Mouse (Mus musculus) limb, embryonic 12.5 days (tissue): Measurements from ENCODE around the gene Mtmr1. TPM values are rescaled to one million over a fixed set of nuclear protein-coding genes. Genes with fewer than 3 reads are reported as not detected.
A peak's percentile ranks its signal among the peaks of the same experiment; 100 is the strongest.

ENCODE experiments used
- ATAC-seq: fragments of 200-750 bp; cut with Nextera tagmentation; 2 replicates; pipeline ENCODE4 v1.8.0; 2017; ENCODE audit warnings: low read depth, moderate TSS enrichment; ENCODE audit not compliant: insufficient number of reproducible peaks, insufficient read depth, low FRiP score, low TSS enrichment
- H3K27ac ChIP-seq: fragments of 300-500 bp; sonication (generic); 2 replicates; pipeline ENCODE4 v1.5.1; 2016; ENCODE audit warnings: mild to moderate bottlenecking, moderate library complexity
- H3K27me3 ChIP-seq: fragments of 300-500 bp; sonication (generic); 2 replicates; pipeline ENCODE4 v1.6.1; 2016; ENCODE audit warnings: mild to moderate bottlenecking, moderate library complexity
- H3K36me3 ChIP-seq: fragments of 300-500 bp; sonication (generic); 2 replicates; pipeline ENCODE4 v1.6.1; 2016; ENCODE audit warnings: mild to moderate bottlenecking, moderate library complexity
- H3K4me1 ChIP-seq: fragments of 300-500 bp; sonication (generic); replicated peaks from 2 replicates; pipeline ENCODE4 v1.6.1; 2016
- H3K4me2 ChIP-seq: fragments of 300-500 bp; sonication (generic); 2 replicates; pipeline ENCODE4 v1.6.1; 2016; ENCODE audit warnings: mild to moderate bottlenecking, moderate library complexity
- H3K4me3 ChIP-seq: fragments of 300-500 bp; sonication (generic); replicated peaks from 2 replicates; pipeline ENCODE4 v1.5.1; 2016; ENCODE audit warnings: mild to moderate bottlenecking
- H3K9ac ChIP-seq: fragments of 300-500 bp; sonication (generic); replicated peaks from 2 replicates; pipeline ENCODE4 v1.6.1; 2016; ENCODE audit warnings: mild to moderate bottlenecking, moderate library complexity
- H3K9me3 ChIP-seq: fragments of 300-500 bp; sonication (generic); 2 replicates; pipeline ENCODE4 v1.6.1; 2016; ENCODE audit warnings: mild to moderate bottlenecking, moderate library complexity
- whole genome bisulfite sequencing: fragments of 180-500 bp; shearing (Covaris S2); methylation state at CpG from one replicate; pipeline ENCODE4 v1.1.7; 2016; 5-methylcytosine and 5-hydroxymethylcytosine counted together
- polyA plus RNA-seq: library from polyadenylated mRNA; unstranded; fragments of >200 nt; fragmentation: Nextera tagmentation; extraction: Ambion mirVana; gene quantifications from 2 replicates; pipeline ENCODE4 v1.2.1, GENCODE M21; 2016

Gene Mtmr1
- polyA plus RNA-seq, 1 experiment from 2014 or later = 8.9 TPM

DNA sequence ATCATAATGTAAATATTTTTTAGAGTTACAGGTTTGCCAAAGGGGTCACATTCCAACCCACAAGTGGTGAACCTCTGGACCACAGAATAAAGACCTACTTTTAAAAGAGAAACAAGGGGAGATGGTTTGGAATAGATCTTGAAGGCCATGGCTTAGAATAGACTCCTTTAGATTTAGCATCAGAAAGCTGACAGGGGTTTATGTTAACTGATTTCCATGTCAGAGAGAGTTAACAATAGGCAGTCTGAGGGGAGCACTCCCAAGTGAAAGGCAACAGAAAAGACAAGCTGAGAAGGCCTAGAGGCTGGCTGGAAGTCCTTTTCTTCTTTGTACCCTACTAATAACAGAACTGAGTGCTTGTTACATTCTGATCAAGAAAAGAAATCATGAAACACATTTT, 41.7 kb downstream of the Mtmr1 start:
- Histone ChIP-seq H3K36me3 (peaks cover 4% of the 10 kb centered on the region; the same call in 1 of the 2 replicates), H3K27me3 (no peaks in the 10 kb centered on the region; the same call in 1 of the 2 replicates), H3K27ac (no peak overlapping the region), H3K9me3 (no peaks in the 10 kb centered on the region), H3K9ac (no peak overlapping the region), H3K4me3 (no peak overlapping the region), H3K4me1 (no peaks in the 10 kb centered on the region), H3K4me2 (no peak overlapping the region)
- ATAC-seq = no peak

DNA sequence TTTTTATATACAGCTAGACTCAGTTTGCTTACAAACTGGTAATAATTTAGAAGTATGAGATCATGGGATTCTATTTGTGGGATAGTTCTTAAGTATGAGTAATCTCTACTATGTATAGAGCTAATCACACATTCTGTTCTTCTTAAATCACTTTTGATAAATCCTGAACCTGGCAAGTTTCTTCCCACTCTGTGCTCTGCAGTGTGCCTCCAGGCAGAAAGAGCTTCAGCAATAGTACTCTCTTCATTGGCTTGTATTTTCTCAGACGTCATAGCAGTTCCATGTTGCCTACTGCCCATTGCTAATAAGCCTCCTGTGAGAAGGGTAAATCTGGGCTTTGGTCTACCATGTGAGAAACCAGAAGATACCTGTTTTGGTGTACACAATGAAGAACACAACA, 43.8 kb downstream of the Mtmr1 start:
- H3K4me3 ChIP-seq = no peak overlapping the region
- no peaks in the 10 kb centered on the region for H3K9me3 ChIP-seq
- H3K36me3 ChIP-seq = no peaks in the 10 kb centered on the region
- H3K9ac ChIP-seq = no peak overlapping the region
- H3K4me1 ChIP-seq = no peaks in the 10 kb centered on the region
- H3K4me2 ChIP-seq = no peak overlapping the region
- H3K27ac ChIP-seq = no peak overlapping the region
- 50% methylated on average over 1 of the region's 1 CpGs for WGBS
- no peaks in the 10 kb centered on the region; the same call in 1 of the 2 replicates for H3K27me3 ChIP-seq
- no peak for ATAC-seq

DNA sequence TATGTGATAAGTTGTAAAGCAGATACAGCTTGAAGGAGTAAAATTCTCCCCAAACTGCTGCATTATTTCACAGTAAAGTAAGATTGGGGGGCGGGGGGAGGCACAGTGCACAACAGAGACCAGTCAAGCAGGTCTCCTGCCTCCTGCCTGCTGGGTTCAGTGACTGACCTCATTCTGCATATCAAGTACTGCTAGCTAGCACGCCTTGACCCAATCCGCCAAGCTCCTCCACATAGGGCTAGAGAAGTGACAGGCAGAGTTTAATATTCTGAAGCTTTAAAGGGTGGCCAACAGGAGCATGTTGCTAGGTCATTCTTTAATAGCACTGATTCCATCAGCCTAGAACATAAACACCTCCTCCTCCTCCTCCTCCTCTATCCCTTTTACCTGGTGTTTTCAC, 48.2 kb downstream of the Mtmr1 start:
- Histone ChIP-seq H3K36me3 (no peaks in the 10 kb centered on the region), H3K4me2 (no peak overlapping the region), H3K4me1 (no peaks in the 10 kb centered on the region), H3K9me3 (no peaks in the 10 kb centered on the region), H3K4me3 (no peak overlapping the region), H3K27ac (no peak overlapping the region), H3K9ac (no peak overlapping the region), H3K27me3 (no peaks in the 10 kb centered on the region)
- 66% methylated on average over 3 of the region's 3 CpGs for WGBS
- no peak for ATAC-seq

DNA sequence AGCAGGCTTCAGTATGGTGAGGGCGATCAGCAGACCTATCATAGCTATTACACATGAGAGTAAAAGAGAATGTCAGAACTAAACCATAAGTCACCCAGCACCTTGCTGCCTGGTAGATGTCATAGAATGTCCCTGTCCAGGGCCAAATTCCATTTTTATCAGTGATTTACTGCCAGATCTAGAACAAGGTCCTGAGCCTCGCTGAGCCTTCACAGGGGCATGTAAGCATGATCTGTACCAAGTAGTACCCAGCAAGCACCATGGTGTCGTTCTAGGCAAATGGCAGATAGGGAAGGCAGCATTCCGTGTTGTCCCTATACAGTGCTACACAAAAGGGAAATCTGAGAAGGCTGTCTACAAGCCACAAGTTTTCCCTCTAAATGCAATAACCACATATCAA, 49.1 kb downstream of the Mtmr1 start:
- Histone ChIP-seq H3K36me3 (no peaks in the 10 kb centered on the region), H3K4me1 (no peaks in the 10 kb centered on the region), H3K9me3 (no peaks in the 10 kb centered on the region), H3K4me3 (no peak overlapping the region), H3K4me2 (no peak overlapping the region), H3K27me3 (no peaks in the 10 kb centered on the region), H3K27ac (no peak overlapping the region), H3K9ac (no peak overlapping the region)
- WGBS = 81% methylated on average over 4 of the region's 4 CpGs
- ATAC-seq = no peak

DNA sequence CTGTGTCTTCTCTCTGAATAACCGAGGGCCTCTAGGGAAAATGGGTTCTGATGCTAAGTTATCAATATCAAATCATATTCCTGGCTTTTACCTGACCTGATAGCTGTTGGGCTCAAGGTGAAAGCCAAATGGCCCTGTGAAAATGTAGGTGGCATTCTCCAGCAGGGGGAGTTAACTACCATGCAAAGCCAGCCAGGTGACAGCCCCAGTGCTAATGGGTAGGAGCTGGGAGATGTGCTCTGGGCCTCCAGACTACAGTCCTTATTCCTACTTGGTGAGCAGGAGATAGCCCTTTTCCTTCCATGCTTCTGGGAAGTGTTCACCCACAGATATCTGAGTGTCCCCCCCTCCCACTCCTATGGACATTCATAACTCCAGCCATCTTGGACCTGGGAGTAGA, 60.3 kb downstream of the Mtmr1 start:
- no peak overlapping the region for H3K4me2 ChIP-seq
- H3K9ac ChIP-seq = no peak overlapping the region
- no peak for ATAC-seq
- no peaks in the 10 kb centered on the region for H3K4me1 ChIP-seq
- peaks cover 4% of the 10 kb centered on the region; the same call in 1 of the 2 replicates for H3K27me3 ChIP-seq
- no peaks in the 10 kb centered on the region for H3K9me3 ChIP-seq
- H3K4me3 ChIP-seq = no peak overlapping the region
- WGBS = 67% methylated on average over 1 of the region's 1 CpGs
- H3K27ac ChIP-seq = no peak overlapping the region
- H3K36me3 ChIP-seq = peaks cover 3% of the 10 kb centered on the region; the same call in 1 of the 2 replicates

DNA sequence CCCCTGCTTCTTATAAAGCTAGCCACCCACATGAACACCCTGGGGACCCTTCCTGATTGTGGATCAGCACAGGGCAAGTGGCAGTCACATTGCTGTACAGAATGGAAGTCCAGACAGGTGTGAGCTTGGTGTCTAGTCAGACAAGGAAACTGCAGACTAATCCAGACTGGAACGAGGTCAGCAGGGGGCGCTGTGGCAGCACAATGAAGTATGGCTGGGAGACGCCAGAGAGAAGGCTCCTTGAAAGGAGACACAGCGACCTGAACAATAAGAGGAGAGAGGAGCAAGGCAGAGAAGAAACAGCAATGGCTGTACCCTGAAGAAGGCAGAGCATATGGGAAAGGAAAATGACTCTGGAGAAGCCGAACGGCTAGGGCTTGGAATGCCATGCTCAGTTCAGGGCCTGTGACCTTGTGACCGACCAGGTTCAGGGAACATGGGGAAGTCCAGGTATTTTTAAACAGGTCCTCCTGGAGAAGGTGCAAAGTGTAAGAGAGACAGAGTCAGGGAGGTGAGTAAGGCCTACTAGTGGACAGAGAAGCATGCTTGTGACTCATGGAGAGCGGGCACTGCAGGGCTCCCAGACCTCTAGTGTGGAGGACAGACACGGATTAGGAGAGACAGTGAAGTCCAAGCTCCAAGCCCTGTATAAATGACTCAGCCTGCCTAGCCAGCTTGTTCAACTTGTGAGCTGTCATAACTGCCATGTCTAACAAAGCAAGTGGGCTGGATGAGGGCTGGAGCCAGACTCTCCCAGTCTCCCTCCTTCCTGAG, 61.4 kb downstream of the Mtmr1 start:
- no peak overlapping the region for H3K4me3 ChIP-seq
- H3K4me1 ChIP-seq = no peaks in the 10 kb centered on the region
- no peaks in the 10 kb centered on the region for H3K9me3 ChIP-seq
- peaks cover 4% of the 10 kb centered on the region; the same call in 1 of the 2 replicates for H3K27me3 ChIP-seq
- no peak overlapping the region for H3K4me2 ChIP-seq
- no peak overlapping the region for H3K9ac ChIP-seq
- H3K36me3 ChIP-seq = peaks cover 3% of the 10 kb centered on the region; the same call in 1 of the 2 replicates
- WGBS = 47% methylated on average over 9 of the region's 9 CpGs
- ATAC-seq = 0 out of 2 replicates have a peak, but pooled peaks have one; percentile 26
- no peak overlapping the region for H3K27ac ChIP-seq

DNA sequence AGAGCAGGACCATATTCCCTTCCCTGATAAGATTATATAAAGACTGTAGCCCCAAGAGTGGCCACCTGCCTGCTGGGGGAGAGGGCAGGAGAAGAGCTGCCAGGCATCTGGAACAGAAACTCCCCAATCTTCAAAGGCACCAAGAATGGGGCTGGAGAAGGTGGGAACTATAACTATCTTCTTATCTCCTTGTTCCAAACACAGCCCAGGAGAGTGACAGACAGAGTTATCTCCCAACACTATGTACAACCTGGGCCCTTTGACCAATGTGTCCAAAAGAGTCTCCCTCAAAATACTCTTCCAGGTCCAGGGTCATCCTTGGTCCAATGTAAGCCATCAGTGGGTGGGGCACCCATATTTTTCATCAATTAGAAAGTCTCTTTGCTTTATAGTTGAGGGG, 62.9 kb downstream of the Mtmr1 start:
- H3K27me3 ChIP-seq = peaks cover 4% of the 10 kb centered on the region; the same call in 1 of the 2 replicates
- ATAC-seq = no peak
- H3K4me3 ChIP-seq = no peak overlapping the region
- H3K36me3 ChIP-seq = peaks cover 3% of the 10 kb centered on the region; the same call in 1 of the 2 replicates
- no peaks in the 10 kb centered on the region for H3K4me1 ChIP-seq
- no peaks in the 10 kb centered on the region for H3K9me3 ChIP-seq
- H3K4me2 ChIP-seq = no peak overlapping the region
- no peak overlapping the region for H3K27ac ChIP-seq
- H3K9ac ChIP-seq = no peak overlapping the region

DNA sequence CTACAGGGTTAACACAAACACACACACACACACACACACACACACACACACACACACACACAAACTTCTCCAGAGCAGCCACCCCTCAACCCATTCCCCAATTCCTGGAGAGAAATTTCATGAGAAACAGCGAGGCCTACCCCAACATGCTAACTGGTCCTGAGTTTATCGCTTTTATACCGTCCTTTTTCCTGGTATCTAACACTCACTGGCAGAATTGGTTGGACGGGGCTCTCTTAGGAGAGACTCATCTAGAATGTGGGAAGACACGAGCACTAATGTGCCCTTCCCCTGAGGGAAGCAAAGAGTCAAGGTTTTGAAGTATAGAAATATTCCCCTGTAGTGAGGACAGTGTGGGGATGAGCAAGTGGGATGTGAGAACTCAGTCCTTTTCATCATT, 66.3 kb downstream of the Mtmr1 start:
- H3K27ac ChIP-seq = no peak overlapping the region
- no peak overlapping the region for H3K9ac ChIP-seq
- H3K36me3 ChIP-seq = peaks cover 6% of the 10 kb centered on the region; the same call in 1 of the 2 replicates
- no peak overlapping the region for H3K4me2 ChIP-seq
- no peaks in the 10 kb centered on the region for H3K9me3 ChIP-seq
- H3K4me1 ChIP-seq = no peaks in the 10 kb centered on the region
- H3K27me3 ChIP-seq = peaks cover 4% of the 10 kb centered on the region; the same call in 1 of the 2 replicates
- ATAC-seq = no peak
- H3K4me3 ChIP-seq = no peak overlapping the region
- WGBS = 89% methylated on average over 5 of the region's 5 CpGs

DNA sequence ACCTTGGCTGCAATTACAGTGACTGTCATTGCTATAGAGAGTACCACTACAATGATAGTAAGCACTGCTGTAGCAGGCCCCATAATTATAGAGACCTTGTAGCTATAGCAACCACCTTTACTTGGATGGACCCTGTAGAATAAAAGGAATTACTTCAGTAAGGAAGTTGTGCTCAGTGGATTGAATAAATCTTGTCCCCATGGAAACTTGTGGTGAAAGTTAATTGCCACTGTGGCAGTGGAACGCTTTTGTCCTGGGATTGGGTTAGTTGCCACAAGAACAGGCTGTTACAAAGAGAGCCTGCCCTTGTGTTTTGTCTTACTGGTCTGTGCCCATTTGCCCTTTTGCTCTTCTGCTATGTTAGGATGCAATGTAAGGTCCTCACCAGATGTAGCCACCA, 69.9 kb downstream of the Mtmr1 start:
- 0 out of 2 replicates have a peak, but pooled peaks cover 3% of the 10 kb centered on the region for H3K36me3 ChIP-seq
- H3K4me2 ChIP-seq = no peak overlapping the region
- H3K4me1 ChIP-seq = no peaks in the 10 kb centered on the region
- H3K9ac ChIP-seq = no peak overlapping the region
- H3K27ac ChIP-seq = no peak overlapping the region
- no peak for ATAC-seq
- WGBS = 94% methylated on average over 1 of the region's 1 CpGs
- no peaks in the 10 kb centered on the region for H3K9me3 ChIP-seq
- H3K4me3 ChIP-seq = no peak overlapping the region
- no peaks in the 10 kb centered on the region for H3K27me3 ChIP-seq

DNA sequence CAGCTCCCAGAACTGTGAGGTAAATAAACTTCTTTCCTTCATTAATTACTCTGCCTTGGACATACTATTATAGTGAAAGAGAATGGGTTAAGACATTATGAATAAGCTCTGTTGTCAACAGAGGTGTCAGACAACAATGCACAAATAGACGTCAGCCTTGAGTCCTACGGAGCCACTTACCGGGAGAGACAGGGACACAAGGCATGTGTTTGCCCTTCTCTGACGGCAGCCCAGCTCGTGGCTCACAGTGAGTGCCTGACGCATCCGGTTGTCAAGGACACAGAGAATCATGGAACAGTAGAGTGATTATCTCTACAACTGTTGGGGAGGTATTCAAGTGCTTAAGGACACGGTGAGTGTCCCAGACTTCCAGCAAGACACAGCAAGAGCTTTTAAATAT, 70.3 kb downstream of the Mtmr1 start:
- Histone ChIP-seq H3K9ac (no peak overlapping the region), H3K9me3 (no peaks in the 10 kb centered on the region), H3K4me3 (no peak overlapping the region), H3K27me3 (no peaks in the 10 kb centered on the region), H3K4me1 (no peaks in the 10 kb centered on the region), H3K36me3 (0 out of 2 replicates have a peak, but pooled peaks cover 3% of the 10 kb centered on the region), H3K4me2 (no peak overlapping the region), H3K27ac (no peak overlapping the region)
- ATAC-seq = no peak
- WGBS = 87% methylated on average over 8 of the region's 8 CpGs

DNA sequence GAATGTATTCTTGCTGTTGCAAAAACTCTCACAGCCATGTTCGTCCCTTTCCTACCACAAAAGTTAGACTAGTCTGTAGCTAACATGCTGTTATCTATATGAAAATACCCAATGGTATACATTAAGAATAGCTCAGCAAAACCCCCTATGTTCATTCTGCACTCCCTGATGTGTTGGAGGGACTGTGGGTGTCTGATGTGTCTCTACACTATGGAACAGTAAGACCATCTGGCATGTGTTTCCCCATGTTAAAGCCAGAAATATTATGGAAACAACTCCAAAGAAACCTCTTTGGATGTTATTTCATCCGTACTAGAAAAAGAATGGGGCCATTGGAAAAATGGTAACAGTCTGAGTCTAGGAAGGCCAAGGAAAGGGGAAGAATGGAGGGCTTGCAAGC, 71.0 kb downstream of the Mtmr1 start:
- ATAC-seq = no peak
- 0 out of 2 replicates have a peak, but pooled peaks cover 3% of the 10 kb centered on the region for H3K36me3 ChIP-seq
- H3K4me1 ChIP-seq = no peaks in the 10 kb centered on the region
- no peak overlapping the region for H3K4me3 ChIP-seq
- H3K27ac ChIP-seq = no peak overlapping the region
- no peaks in the 10 kb centered on the region for H3K27me3 ChIP-seq
- H3K9ac ChIP-seq = no peak overlapping the region
- no peak overlapping the region for H3K4me2 ChIP-seq
- H3K9me3 ChIP-seq = no peaks in the 10 kb centered on the region
- 85% methylated on average over 2 of the region's 2 CpGs for WGBS

DNA sequence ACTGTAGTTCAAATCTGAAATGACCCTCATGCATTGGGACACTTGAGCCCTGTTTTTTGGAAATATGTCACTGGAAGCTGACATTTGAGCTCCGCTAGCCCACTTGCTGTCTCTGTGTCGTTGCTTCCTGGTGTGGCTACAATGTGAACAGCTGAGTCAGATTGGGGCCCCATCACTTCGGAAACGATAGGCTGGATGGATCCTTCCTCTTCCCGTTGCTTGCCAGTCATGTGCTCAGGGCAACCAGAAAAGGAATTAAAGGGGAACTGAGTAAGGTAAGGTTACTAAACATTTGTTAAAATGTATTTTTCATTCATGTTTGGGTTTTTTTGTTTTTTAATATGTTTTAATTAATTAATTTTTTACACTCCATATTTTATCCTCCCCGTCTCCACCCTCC, 74.9 kb downstream of the Mtmr1 start:
- no peak for ATAC-seq
- 95% methylated on average over 6 of the region's 6 CpGs for WGBS
- H3K4me2 ChIP-seq = no peak overlapping the region
- H3K36me3 ChIP-seq = 0 out of 2 replicates have a peak, but pooled peaks cover under 1% of the 10 kb centered on the region
- no peaks in the 10 kb centered on the region for H3K4me1 ChIP-seq
- H3K4me3 ChIP-seq = no peak overlapping the region
- no peaks in the 10 kb centered on the region for H3K27me3 ChIP-seq
- no peak overlapping the region for H3K9ac ChIP-seq
- H3K27ac ChIP-seq = no peak overlapping the region
- H3K9me3 ChIP-seq = no peaks in the 10 kb centered on the region
